Comparison of ENCODE assay signal across 15 mouse cellular contexts in genomic region chr11:84442554-84443331, GRCm38 (mm10).
DNase-seq lines count a peak whose midpoint lies in the region; ATAC-seq and TF ChIP-seq lines count a peak whose summit lies in the region.
"Had no signal": no experiment of that assay in that cellular context is flagged by ENCODE, and none has a peak within 500 bp of the region (broad histone marks: within the 10 kb centered on the region; RNA-seq: fewer than 3 reads in every experiment).

No protein-coding gene starts in this region.

- no peak for ATAC-seq in kidney, embryonic 14.5 days (ENCODE audit: low FRiP score, low TSS enrichment)
- no peak for ATAC-seq in liver, embryonic 11.5 days (replicated peaks; ENCODE audit: low FRiP score)
- ATAC-seq in stomach, postnatal 0 days (ENCODE audit: low FRiP score, low TSS enrichment): peak; percentile 96
- ATAC-seq: hindbrain, embryonic 16.5 days had no signal

- no peaks in the 10 kb centered on the region for H3K27me3 ChIP-seq in kidney, embryonic 14.5 days (ENCODE audit: control insufficient read depth, insufficient read depth, low read length)
- no peaks in the 10 kb centered on the region for H3K27me3 ChIP-seq in liver, embryonic 11.5 days (replicated peaks; ENCODE audit: control insufficient read depth, insufficient read depth, low read length)
- H3K27me3 ChIP-seq in stomach, postnatal 0 days (ENCODE audit: control insufficient read depth, insufficient read depth, low read length): no peaks in the 10 kb centered on the region
- H3K27me3 ChIP-seq: lung, embryonic 15.5 days had no signal

- H3K4me1 ChIP-seq in kidney, embryonic 14.5 days (ENCODE audit: control insufficient read depth, insufficient read depth, low read length): no peaks in the 10 kb centered on the region
- H3K4me1 ChIP-seq in liver, embryonic 11.5 days (replicated peaks; ENCODE audit: control insufficient read depth, insufficient read depth, low read length): no peaks in the 10 kb centered on the region
- H3K4me1 ChIP-seq in stomach, postnatal 0 days (replicated peaks; ENCODE audit: control insufficient read depth, insufficient read depth): no peaks in the 10 kb centered on the region
- H3K4me1 ChIP-seq: lung, embryonic 15.5 days had no signal

- H3K27ac ChIP-seq in kidney, embryonic 14.5 days (ENCODE audit: low read depth, low read length): no peak overlapping the region
- H3K27ac ChIP-seq in liver, embryonic 11.5 days (ENCODE audit: low read depth, low read length): peak overlapping the region; percentile 30; the same call in 1 of the 2 replicates
- H3K27ac ChIP-seq in stomach, postnatal 0 days (replicated peaks): peak overlapping the region; percentile 5; the same call in 1 of the 2 replicates
- H3K27ac ChIP-seq: heart, adult 2 months; lung, embryonic 15.5 days had no signal

- WGBS in kidney, embryonic 14.5 days: 82% methylated on average over 4 of the region's 4 CpGs
- 88% methylated on average over 4 of the region's 4 CpGs for WGBS in liver, embryonic 11.5 days
- WGBS in stomach, postnatal 0 days: 68% methylated on average over 4 of the region's 4 CpGs

- TF ChIP-seq CTCF in stomach, postnatal 0 days (IDR thresholded peaks at IDR 0.05; ENCODE audit: low read depth): no peak

- H3K4me2 ChIP-seq in kidney, embryonic 14.5 days (replicated peaks; ENCODE audit: low read depth, low read length): no peak overlapping the region
- no peak overlapping the region for H3K4me2 ChIP-seq in liver, embryonic 11.5 days
- no peak overlapping the region for H3K4me2 ChIP-seq in stomach, postnatal 0 days (replicated peaks; ENCODE audit: low read depth)
- H3K4me2 ChIP-seq: lung, embryonic 15.5 days had no signal

- peak; percentile 78 for DNase-seq in kidney, adult 11 months
- DNase-seq in kidney, adult 8-10 months: peak; percentile 73 to 83
- DNase-seq in liver, embryonic 11.5 days (ENCODE audit: low spot score): no peak
- DNase-seq in stomach, postnatal 0 days (ENCODE audit: low spot score): peak; percentile 63
- DNase-seq in right cerebral cortex, postnatal 14 days: no peak
- no peak for DNase-seq in heart, postnatal 36 days
- DNase-seq in ovary, adult 18-20 months (ENCODE audit: low spot score): no peak
- DNase-seq: adrenal gland, postnatal 14 days; cerebellum, postnatal 25 days; heart, adult 2 months; heart, postnatal 10 days; left cerebral cortex, postnatal 4 days had no signal

- no peak overlapping the region for H3K4me3 ChIP-seq in kidney, embryonic 14.5 days (ENCODE audit: low read length)
- no peak overlapping the region for H3K4me3 ChIP-seq in liver, embryonic 11.5 days (ENCODE audit: low read depth, low read length)
- H3K4me3 ChIP-seq in stomach, postnatal 0 days (ENCODE audit: low read depth, low read length): no peak overlapping the region
- H3K4me3 ChIP-seq: heart, adult 2 months; lung, embryonic 15.5 days had no signal

- peaks cover 9% of the 10 kb centered on the region; the same call in 1 of the 2 replicates for H3K36me3 ChIP-seq in kidney, embryonic 14.5 days (ENCODE audit: control insufficient read depth, insufficient read depth, low read length)
- peaks cover 4% of the 10 kb centered on the region; the same call in 1 of the 2 replicates for H3K36me3 ChIP-seq in liver, embryonic 11.5 days (ENCODE audit: control insufficient read depth, insufficient read depth, low read length)
- no peaks in the 10 kb centered on the region for H3K36me3 ChIP-seq in stomach, postnatal 0 days (ENCODE audit: control insufficient read depth, insufficient read depth, low read length)

- intact Hi-C loops in heart, postnatal 36 days (cut with DNase I): no loop called here

- H3K9ac ChIP-seq in kidney, embryonic 14.5 days (ENCODE audit: low read depth, low read length): no peak overlapping the region
- no peak overlapping the region for H3K9ac ChIP-seq in liver, embryonic 11.5 days (ENCODE audit: low read depth, low read length)
- H3K9ac ChIP-seq in stomach, postnatal 0 days (ENCODE audit: low read length): no peak overlapping the region
- H3K9ac ChIP-seq: lung, embryonic 15.5 days had no signal

- H3K9me3 ChIP-seq in kidney, embryonic 14.5 days (ENCODE audit: control insufficient read depth, low read length): no peaks in the 10 kb centered on the region
- no peaks in the 10 kb centered on the region for H3K9me3 ChIP-seq in liver, embryonic 11.5 days (ENCODE audit: control insufficient read depth, low read length)
- no peaks in the 10 kb centered on the region for H3K9me3 ChIP-seq in stomach, postnatal 0 days (ENCODE audit: control insufficient read depth, low read length)
- H3K9me3 ChIP-seq: lung, embryonic 15.5 days had no signal

- no peak for TF ChIP-seq EP300 in stomach, postnatal 0 days (optimal IDR thresholded peaks at IDR 0.05)

Comparison
In these comparisons a context has a peak if more than half of its experiments do, and no peak if none do; other contexts are left out.
1. DNase-seq: peak in kidney, adult 11 months (single experiment), kidney, adult 8-10 months (2 of 2) and stomach, postnatal 0 days (single experiment); none in liver, embryonic 11.5 days (single experiment), right cerebral cortex, postnatal 14 days (single experiment), heart, postnatal 36 days (0 of 2) and ovary, adult 18-20 months (single experiment).